Mouse (Mus musculus) central nervous system, embryonic 11.5 days (tissue): ENCODE measurements around the gene Hist1h2ak. TPM values are rescaled to one million over a fixed set of nuclear protein-coding genes. Genes with fewer than 3 reads are reported as not detected.

Experiments used
- polyA plus RNA-seq: library from polyadenylated mRNA; depleted of rRNA; stranded (reverse); fragments of >200 nt; gene quantifications from 2 replicates; pipeline ENCODE4 v1.2.3, GENCODE M21; 2012; rRNA removed

Hist1h2ak gene
- 32.6 and 49.5 TPM in 2 replicates for polyA plus RNA-seq

GRCm38 (mm10) chr13:21753524-21754285, at the start of gene Hist1h2ak, which contains the start of gene Hist1h2bn:
Gene Hist1h2ak (minus strand): TSS chr13:21753827.
Gene Hist1h2bn (plus strand): TSS chr13:21754123.

GRCm38 (mm10) chr13:21786899-21787629, 33.4 kb upstream of the Hist1h2ak start, which contains the start of the genes Hist1h2an and Hist1h2bp:
Gene Hist1h2an (minus strand): TSS chr13:21787218.
Gene Hist1h2bp (plus strand): TSS chr13:21787461.

GRCm38 (mm10) chr13:21783255-21783617, 29.6 kb upstream of the Hist1h2ak start, which contains the start of gene Hist1h3i:
Gene Hist1h3i (minus strand): TSS chr13:21783370.

DNA sequence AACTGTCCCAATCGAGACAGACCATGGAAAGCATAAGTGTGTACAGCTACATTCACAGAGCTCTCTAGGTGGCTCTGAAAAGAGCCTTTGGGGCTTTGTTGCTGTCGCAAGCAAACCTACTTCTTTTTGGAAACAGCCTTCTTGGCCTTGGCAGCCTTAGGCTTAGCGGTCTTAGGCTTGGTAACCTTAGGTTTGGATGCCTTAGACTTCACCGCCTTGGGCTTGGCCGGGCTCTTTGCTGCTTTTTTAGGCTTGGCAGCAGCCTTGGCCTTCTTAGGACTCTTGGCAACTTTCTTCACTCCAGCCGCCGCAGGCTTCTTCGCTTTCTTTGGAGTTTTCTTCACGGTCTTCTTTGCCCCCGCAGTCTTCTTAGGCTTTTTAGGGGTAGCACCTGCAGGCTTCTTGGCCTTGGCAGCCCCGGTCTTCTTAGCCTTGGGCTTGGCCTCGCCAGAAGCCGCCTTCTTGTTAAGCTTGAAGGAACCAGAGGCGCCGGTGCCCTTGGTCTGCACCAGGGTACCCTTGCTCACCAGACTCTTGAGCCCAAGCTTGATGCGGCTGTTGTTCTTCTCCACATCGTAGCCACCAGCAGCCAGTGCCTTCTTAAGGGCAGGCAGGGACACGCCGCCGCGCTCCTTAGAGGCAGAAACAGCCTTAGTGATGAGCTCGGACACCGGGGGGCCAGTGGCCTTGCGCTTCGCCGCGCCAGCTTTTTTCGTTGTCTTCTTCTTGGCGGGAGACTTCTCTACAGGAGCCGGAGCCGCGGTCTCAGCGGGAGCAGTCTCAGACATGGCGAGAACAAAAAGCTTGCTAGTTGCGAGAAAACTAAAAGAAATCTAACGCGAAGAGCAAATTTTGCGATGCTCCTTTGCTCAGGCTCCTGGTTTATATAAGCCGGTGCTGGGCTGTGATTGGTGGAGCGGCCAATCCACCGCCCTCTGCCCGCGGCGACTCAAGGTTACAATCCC, 26.4 kb upstream of the Hist1h2ak start, which contains the start of gene Hist1h1b:
Hist1h1b (minus strand) TSS at position 859 of the 965 bp plus-strand sequence.

DNA sequence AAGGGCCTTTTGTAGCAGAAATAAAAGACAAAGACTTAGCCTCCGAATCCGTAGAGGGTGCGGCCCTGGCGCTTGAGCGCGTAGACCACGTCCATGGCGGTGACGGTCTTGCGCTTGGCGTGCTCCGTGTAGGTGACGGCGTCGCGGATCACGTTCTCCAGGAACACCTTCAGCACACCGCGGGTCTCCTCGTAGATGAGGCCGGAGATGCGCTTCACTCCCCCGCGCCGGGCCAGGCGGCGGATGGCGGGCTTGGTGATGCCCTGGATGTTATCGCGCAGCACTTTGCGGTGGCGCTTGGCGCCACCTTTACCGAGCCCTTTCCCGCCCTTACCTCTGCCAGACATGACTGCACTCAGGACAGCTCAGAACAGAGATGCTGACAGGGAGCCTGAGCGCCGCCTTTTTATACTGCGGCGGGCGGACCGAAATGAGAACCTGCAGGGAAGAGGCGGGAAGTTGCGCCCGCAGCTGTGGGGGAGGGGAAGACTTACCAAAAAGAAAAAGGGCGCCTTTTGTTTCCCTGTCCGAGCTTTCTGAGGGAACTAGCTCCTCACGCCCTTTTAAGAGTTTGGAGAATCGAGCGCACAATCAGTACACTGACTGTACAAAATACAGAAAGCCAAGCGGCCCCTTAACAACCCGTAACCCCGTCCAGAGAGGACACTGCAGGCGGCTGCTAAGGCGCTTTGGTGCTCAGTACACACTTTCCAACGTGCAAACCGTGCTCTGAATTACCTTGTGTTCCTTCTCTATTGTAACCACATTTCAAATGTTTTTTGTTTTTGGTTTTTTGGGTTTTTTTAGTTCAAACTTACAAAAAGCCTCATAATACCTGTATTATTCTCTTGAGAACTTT, 3.2 kb downstream of the Hist1h2ak start, which contains the start of gene Hist1h4k:
Hist1h4k (minus strand) TSS at position 347 of the 859 bp plus-strand sequence.

DNA sequence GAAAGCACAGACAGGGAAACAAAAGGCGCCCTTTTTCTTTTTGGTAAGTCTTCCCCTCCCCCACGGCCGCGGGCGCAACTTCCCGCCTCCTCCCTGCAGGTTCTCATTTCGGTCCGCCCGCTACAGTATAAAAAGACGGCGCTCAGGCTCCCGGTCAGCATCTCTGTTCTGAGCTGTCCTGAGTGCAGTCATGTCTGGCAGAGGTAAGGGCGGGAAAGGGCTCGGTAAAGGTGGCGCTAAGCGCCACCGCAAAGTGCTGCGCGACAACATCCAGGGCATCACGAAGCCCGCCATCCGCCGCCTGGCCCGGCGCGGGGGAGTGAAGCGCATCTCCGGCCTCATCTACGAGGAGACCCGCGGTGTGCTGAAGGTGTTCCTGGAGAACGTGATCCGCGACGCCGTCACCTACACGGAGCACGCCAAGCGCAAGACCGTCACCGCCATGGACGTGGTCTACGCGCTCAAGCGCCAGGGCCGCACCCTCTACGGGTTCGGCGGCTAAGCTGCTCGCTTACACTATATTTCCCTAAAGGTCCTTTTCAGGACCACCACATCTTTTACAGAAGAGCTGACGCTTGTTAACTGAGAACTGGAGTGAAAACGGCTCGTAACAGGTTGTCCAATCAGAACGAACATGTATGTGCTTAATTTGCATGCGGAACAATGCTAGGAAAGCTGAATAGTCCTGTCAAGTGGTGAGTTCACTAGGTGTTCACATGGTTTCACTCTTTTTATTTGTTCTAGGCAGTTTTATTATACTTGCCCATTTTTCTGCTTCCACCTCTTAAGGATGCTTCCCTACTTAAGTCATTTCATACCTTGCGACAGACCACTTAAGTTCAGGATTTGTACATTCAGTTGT, 18.5 kb downstream of the Hist1h2ak start, which contains the start of gene Hist1h4j:
Hist1h4j (plus strand) TSS at position 159 of the 862 bp plus-strand sequence.

GRCm38 (mm10) chr13:21721757-21722372, 31.8 kb downstream of the Hist1h2ak start, which contains the start of gene Hist1h2bm:
Gene Hist1h2bm (plus strand): TSS chr13:21722044.

DNA sequence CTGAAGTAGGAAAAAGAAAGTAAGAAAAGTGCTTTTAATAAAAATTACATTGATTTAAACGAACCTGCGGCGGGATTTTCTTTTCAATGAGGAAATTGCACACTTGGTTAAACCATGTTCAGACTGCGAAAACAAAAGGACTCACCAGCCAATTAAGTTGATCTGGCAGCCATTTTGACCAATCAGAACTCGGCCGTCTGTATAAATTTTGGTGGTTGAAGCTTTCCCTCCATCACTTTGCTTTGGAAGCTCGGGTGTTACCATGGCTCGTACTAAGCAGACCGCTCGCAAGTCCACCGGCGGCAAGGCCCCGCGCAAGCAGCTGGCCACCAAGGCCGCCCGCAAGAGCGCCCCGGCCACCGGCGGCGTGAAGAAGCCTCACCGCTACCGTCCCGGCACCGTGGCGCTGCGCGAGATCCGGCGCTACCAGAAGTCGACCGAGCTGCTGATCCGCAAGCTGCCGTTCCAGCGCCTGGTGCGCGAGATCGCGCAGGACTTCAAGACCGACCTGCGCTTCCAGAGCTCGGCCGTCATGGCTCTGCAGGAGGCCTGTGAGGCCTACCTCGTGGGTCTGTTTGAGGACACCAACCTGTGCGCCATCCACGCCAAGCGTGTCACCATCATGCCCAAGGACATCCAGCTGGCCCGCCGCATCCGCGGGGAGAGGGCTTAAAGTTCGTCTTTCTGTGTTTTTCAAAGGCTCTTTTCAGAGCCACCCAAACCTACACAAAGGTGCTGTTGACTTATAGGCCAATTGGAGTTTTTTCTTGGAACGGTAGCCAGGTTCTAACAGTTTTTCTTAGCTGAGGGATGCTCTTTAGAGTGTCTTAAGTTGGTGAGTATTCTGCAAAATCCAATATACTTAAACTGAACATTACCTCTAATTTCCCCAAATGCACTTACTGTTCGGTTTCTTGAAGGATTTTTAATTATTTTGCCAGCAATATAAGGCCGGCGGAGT, 36.0 kb downstream of the Hist1h2ak start, which contains the start of gene Hist1h3h:
Hist1h3h (plus strand) TSS at position 263 of the 961 bp plus-strand sequence.

DNA sequence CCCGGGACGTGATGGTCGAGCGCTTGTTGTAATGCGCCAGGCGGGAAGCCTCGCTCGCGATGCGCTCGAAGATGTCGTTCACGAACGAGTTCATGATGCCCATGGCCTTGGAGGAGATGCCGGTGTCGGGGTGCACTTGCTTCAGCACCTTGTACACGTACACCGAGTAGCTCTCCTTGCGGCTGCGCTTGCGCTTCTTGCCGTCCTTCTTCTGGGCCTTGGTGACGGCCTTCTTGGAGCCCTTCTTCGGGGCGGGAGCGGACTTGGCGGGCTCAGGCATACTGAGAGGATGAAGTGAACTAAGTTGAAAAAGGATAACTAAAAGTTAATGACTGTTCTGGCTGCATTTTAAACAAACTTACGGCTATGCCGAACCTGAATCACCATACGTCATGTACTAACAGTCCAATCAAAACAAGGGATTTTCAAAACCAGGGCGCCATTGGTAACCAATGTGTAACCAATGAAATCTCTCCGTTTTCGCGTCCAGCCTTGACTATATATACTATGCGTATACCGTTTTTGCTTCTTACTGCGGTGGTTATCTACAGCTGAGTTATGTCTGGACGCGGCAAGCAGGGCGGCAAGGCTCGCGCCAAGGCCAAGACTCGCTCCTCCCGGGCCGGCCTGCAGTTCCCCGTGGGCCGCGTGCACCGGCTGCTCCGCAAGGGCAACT, 37.6 kb downstream of the Hist1h2ak start, which contains the start of the genes Hist1h2bl and Hist1h2ai:
Hist1h2bl (minus strand) TSS at position 280 of the 676 bp plus-strand sequence.
Hist1h2ai (plus strand) TSS at position 559 of the 676 bp plus-strand sequence.

Other genes starting within 250 kb of the Hist1h2ak start
- gene Zkscan8, start 222.7 kb downstream of the Hist1h2ak start, polyA plus RNA-seq: 6.1 and 13.8 TPM in 2 replicates
- gene Olfr1366, start 211.0 kb downstream of the Hist1h2ak start, polyA plus RNA-seq: not detected in 2 replicates
- gene Olfr1535, start 193.9 kb downstream of the Hist1h2ak start, polyA plus RNA-seq: not detected in 2 replicates
- gene Olfr1364, start 172.1 kb downstream of the Hist1h2ak start, polyA plus RNA-seq: not detected in 2 replicates
- not detected in 2 replicates for gene Olfr1362, start 139.8 kb downstream of the Hist1h2ak start, polyA plus RNA-seq
- gene Olfr11, start 111.3 kb downstream of the Hist1h2ak start, polyA plus RNA-seq: 0.01 TPM in 1 of 2 replicates, not detected in the other
- not detected in 2 replicates for gene Olfr1361, start 90.4 kb downstream of the Hist1h2ak start, polyA plus RNA-seq
- gene Olfr1360, start 76.4 kb downstream of the Hist1h2ak start, polyA plus RNA-seq: not detected in 2 replicates
- gene Olfr1359, start 55.7 kb downstream of the Hist1h2ak start, polyA plus RNA-seq: not detected in 2 replicates
- 18.0 and 18.2 TPM in 2 replicates for gene Hist1h2bl, start 37.7 kb downstream of the Hist1h2ak start, polyA plus RNA-seq
- gene Hist1h2ai, start 37.4 kb downstream of the Hist1h2ak start, polyA plus RNA-seq: 15.1 and 39.4 TPM in 2 replicates
- gene Hist1h3h, start 36.2 kb downstream of the Hist1h2ak start, polyA plus RNA-seq: 39.3 and 62.8 TPM in 2 replicates
- 9.2 and 22.6 TPM in 2 replicates for gene Hist1h2bm, start 31.8 kb downstream of the Hist1h2ak start, polyA plus RNA-seq
- 11.9 and 16.4 TPM in 2 replicates for gene Hist1h4j, start 18.8 kb downstream of the Hist1h2ak start, polyA plus RNA-seq
- 29.0 and 72.0 TPM in 2 replicates for gene Hist1h4k, start 3.3 kb downstream of the Hist1h2ak start, polyA plus RNA-seq
- 14.7 and 18.0 TPM in 2 replicates for gene Hist1h2bn, start 296 bp upstream of the Hist1h2ak start, polyA plus RNA-seq
- 8.9 and 15.5 TPM in 2 replicates for gene Hist1h1b, start 26.8 kb upstream of the Hist1h2ak start, polyA plus RNA-seq
- 45.2 and 84.3 TPM in 2 replicates for gene Hist1h3i, start 29.5 kb upstream of the Hist1h2ak start, polyA plus RNA-seq
- 11.9 and 22.1 TPM in 2 replicates for gene Hist1h2an, start 33.4 kb upstream of the Hist1h2ak start, polyA plus RNA-seq
- gene Hist1h2bp, start 33.6 kb upstream of the Hist1h2ak start, polyA plus RNA-seq: 1.1 and 3.4 TPM in 2 replicates
- gene Hist1h2bq, start 56.4 kb upstream of the Hist1h2ak start, polyA plus RNA-seq: 18.6 and 19.5 TPM in 2 replicates
- 1.2 TPM in 1 of 2 replicates, not detected in the other for gene Hist1h2ao, start 56.6 kb upstream of the Hist1h2ak start, polyA plus RNA-seq
- gene Hist1h4m, start 57.9 kb upstream of the Hist1h2ak start, polyA plus RNA-seq: 38.4 TPM in 1 of 2 replicates, not detected in the other
- gene Hist1h4n, start 78.4 kb upstream of the Hist1h2ak start, polyA plus RNA-seq: 25.3 and 35.4 TPM in 2 replicates
- gene Hist1h2ap, start 79.7 kb upstream of the Hist1h2ak start, polyA plus RNA-seq: 59.8 and 81.8 TPM in 2 replicates
- 8.4 and 17.0 TPM in 2 replicates for gene Hist1h2br, start 79.9 kb upstream of the Hist1h2ak start, polyA plus RNA-seq
- 13.1 and 19.9 TPM in 2 replicates for gene Zfp184, start 191.3 kb upstream of the Hist1h2ak start, polyA plus RNA-seq
- gene Pom121l2, start 227.4 kb upstream of the Hist1h2ak start, polyA plus RNA-seq: 0.04 TPM in 1 of 2 replicates, not detected in the other